Mouse (Mus musculus) right cerebral cortex, postnatal 10 days (tissue): ENCODE measurements around the gene Pspn.

Source experiments
- DNase-seq, 2 experiments: peaks; one replicate each; pipeline ENCODE4 v3.0.0; 2021; ENCODE audit warnings: low spot score in 2 of 2

The Pspn gene

DNA sequence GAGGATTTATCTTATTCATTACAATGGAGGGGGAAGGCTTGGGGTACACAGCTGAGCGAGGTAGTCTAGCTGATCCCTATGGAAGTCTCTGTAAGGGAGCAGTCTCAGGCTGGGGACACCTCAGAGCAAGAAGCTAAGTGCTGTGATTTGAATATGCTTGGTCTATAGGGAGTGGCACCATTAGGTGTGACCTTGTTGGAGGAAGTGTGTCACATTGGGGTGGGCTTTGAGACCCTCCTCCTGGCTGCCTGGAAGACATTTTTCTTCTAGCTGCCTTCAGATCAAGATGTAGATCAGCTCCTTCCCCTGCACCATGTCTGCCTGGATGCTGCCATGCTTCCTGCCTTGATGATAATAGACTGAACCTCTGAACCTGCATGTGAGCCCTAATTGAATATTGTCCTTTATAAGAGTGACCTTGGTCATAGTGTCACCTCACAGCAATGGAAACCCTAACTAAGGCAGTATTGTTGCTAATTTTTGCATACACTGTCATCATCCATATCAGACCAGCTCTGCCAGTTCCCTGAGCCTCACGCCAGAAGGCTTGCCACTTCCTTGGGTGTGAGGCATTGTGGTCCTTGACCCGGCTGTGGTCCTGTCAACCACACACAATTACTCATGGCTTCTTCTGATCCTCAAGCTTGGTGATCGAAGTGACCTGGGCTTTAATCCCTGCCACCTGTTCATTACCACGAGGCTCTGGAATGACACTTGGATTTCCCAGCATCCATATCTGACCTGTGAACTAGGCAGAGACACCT, 37.0 kb downstream of the Pspn start:
- DNase-seq = no peak

DNA sequence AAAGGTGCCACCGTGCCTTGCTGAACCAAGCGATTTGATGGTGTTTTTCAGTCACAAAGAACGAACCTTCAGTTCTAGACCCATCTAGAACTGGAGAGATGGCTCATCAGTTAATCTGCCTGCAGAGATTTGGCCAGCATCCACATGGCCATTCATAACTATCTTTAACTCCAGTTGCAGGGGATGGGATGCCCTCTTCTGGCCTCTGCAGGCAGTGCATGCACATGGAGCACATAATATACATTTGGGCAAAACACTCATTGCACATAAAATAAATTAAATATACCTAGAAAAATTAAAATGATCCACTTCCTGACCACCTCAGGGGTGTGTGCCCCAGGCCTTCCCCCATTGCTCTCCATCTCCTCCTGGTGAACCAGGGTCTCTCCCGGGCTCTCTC, 37.9 kb downstream of the Pspn start:
- no peak for DNase-seq

DNA sequence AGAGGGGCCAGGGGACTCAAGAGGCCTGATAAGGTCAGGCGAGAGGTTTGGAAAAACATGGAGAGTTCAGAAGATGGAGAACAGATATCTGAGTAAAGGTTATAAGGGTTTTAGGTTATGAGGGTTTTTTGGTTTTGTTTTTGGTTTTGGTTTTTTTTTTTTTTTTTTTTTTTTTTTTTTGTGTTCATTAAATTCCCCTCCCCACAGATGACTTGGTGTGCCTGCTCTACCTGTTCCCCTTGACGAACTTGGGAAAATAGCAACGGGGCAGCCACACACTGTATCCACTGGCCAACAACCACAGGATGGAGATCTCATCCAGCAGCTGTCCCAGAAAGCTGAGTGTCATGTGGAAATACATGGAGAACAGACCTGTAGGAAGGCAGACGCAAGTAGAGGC, 41.2 kb downstream of the Pspn start:
- DNase-seq = no peak

DNA sequence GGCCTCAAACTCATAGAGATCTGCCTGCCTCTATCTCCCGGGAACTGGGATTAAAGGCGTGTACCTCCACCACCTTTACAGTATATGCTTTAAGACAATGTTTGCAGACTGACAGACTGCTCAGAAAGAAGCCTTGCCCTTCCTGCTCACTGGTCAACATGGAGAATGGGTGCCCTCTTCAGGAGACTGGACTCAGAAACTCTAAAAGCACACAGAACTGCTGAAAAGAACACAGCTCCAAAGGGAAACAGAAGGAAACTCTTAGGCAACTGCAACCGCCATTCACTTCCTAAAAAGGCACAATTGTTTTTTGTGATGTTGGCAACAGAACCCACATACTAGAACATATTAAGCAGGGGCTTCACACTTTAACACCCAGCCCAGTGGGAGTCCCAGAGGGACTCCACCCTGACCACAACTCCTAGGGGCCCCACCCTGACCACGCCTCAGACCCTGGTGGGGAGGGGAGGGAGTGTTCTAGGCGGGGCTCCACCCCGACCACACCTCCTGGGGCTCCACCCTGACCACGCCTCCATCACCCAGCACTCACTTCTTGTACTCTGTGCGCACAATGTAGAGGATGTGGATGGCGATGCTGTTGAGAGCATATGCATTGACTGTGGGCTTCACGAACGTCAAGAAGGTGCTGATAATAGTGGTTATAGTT, 41.9 kb downstream of the Pspn start:
- DNase-seq = no peak

DNA sequence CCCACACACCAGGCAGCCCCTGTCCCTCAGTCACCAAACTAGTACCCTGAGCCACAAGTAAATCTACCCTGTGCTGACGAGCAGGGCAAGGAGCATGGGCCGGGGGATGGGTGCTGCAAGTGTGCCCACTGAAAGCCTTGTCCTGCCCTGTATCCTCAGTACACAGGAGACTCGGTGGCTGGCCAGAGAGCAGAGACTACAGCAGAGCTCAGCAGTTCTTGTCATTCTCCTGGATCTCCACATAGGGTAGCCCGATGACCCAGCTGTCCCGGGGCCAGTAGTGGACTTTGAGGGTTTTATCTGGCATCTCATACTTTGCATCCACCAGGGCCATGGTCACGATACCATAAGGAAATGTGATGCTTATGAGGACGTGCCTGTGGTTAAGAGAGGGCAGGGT, 44.9 kb downstream of the Pspn start:
- DNase-seq = no peak

DNA sequence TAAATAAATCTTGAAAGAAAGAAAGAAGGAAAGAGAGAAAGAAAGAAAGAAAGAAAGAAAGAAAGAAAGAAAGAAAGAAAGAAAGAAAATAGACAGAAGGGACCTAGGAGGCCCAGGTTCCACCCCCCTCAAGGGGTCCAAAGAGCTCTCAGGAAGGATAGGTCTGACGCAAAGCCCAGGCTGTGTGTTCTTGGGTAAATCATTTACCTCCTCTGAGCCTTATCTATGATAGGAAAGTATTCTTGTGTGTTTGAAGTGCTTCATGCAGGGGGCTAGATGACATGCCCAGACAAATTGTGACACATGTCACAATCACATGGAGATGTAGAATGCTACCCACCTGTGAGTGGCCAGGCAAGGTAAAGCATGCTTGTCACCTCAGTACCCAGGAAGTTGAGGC, 47.2 kb downstream of the Pspn start:
- DNase-seq = no peak

DNA sequence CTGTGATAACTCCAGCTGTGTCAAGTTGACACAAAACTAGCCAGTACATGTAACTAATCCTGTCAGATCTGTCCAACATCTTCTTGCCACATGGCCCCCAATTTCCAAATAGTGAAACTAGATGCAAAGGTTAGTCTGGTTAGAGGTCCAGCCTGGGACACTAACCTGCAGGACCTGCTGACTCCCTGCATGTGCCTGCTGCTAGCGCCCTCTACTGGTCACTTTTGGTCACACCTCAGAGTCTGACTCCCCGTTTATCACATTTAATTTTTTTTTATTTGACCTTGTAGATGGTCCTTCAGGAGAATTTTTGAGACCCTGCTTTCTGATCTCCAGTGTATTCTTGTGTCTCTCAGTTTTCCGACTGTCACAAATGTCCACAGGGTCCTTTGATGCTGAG, 48.9 kb downstream of the Pspn start:
- DNase-seq = no peak
